Mouse (Mus musculus): ENCODE results near the gene Sorcs3.

- no peak for TF ChIP-seq GATA1 (IDR thresholded peaks at IDR 0.05; ENCODE audit: low read depth, low read length)
- TF ChIP-seq CTCF (IDR thresholded peaks at IDR 0.05 in 2 of 3, conservative IDR thresholded peaks at IDR 0.05 in 1 of 3; ENCODE audit: control insufficient read depth in 1 of 3, insufficient read depth in 1 of 3, low read depth in 2 of 3, low read length in 3 of 3, poor library complexity in 1 of 3, severe bottlenecking in 1 of 3): no peak
- no peak for TF ChIP-seq RCOR1 (IDR thresholded peaks at IDR 0.05; ENCODE audit: low read depth, low read length)
- no peak for TF ChIP-seq MAFK (IDR thresholded peaks at IDR 0.05; ENCODE audit: borderline replicate concordance, low read depth, low read length)
These were observed 576.3 kb downstream of the Sorcs3 start for GRCm38 (mm10) chr19:48782024-48782721.
